Mouse (Mus musculus): ENCODE data around the gene Swt1. TPM values are rescaled to one million over a fixed set of nuclear protein-coding genes. Genes with fewer than 3 reads are reported as not detected.
"Not testable (repeated sequence)": the region's sequence is repeated elsewhere in the genome, so short reads cannot be mapped to it uniquely, and the experiment has no call there.

The Swt1 gene
- 20.3 and 39.4 TPM in 2 replicates for total RNA-seq (2014; fragmentation: Nextera tagmentation)
- total RNA-seq (2017): 15.3 and 24.4 TPM in 2 replicates

- peak; percentile 95 for ATAC-seq (replicated peaks; ENCODE audit: poor library complexity, severe bottlenecking)
Measured at GRCm38 (mm10) chr1:151428263-151429221, at the start of gene Swt1, which contains the start of gene Trmt1l. Gene Swt1 (minus strand): TSS chr1:151428455. Gene Trmt1l (plus strand): TSS chr1:151428542.

GRCm38 (mm10) chr1:151472386-151472785 is 44.1 kb upstream of the Swt1 start:
- ATAC-seq (replicated peaks; ENCODE audit: poor library complexity, severe bottlenecking): not testable (repeated sequence)

GRCm38 (mm10) chr1:151471429-151471828 is 43.2 kb upstream of the Swt1 start:
- ATAC-seq (replicated peaks; ENCODE audit: poor library complexity, severe bottlenecking): no peak

GRCm38 (mm10) chr1:151466571-151466970 is 38.3 kb upstream of the Swt1 start:
- no peak for ATAC-seq (replicated peaks; ENCODE audit: poor library complexity, severe bottlenecking)

GRCm38 (mm10) chr1:151464914-151465313 is 36.7 kb upstream of the Swt1 start:
- ATAC-seq (replicated peaks; ENCODE audit: poor library complexity, severe bottlenecking): no peak

GRCm38 (mm10) chr1:151461265-151461664 is 33.0 kb upstream of the Swt1 start:
- ATAC-seq (replicated peaks; ENCODE audit: poor library complexity, severe bottlenecking): no peak; the same call in 1 of the 2 replicates

GRCm38 (mm10) chr1:151457087-151457486 is 28.8 kb upstream of the Swt1 start:
- peak; percentile 98 for ATAC-seq (replicated peaks; ENCODE audit: poor library complexity, severe bottlenecking)

GRCm38 (mm10) chr1:151451946-151452345 is 23.7 kb upstream of the Swt1 start:
- ATAC-seq (replicated peaks; ENCODE audit: poor library complexity, severe bottlenecking): no peak

- ATAC-seq (replicated peaks; ENCODE audit: poor library complexity, severe bottlenecking): no peak
Measured at GRCm38 (mm10) chr1:151450851-151451250, 22.6 kb upstream of the Swt1 start.

- no peak for ATAC-seq (replicated peaks; ENCODE audit: poor library complexity, severe bottlenecking)
Measured at GRCm38 (mm10) chr1:151449866-151450265, 21.6 kb upstream of the Swt1 start.

- no peak for ATAC-seq (replicated peaks; ENCODE audit: poor library complexity, severe bottlenecking)
Measured at GRCm38 (mm10) chr1:151435431-151435830, 7.2 kb upstream of the Swt1 start.

- no peak for ATAC-seq (replicated peaks; ENCODE audit: poor library complexity, severe bottlenecking)
Measured at GRCm38 (mm10) chr1:151429316-151429715, 1.1 kb upstream of the Swt1 start.

- ATAC-seq (replicated peaks; ENCODE audit: poor library complexity, severe bottlenecking): peak; percentile 40
Measured at GRCm38 (mm10) chr1:151427888-151428262, 380 bp downstream of the Swt1 start.

- no peak for ATAC-seq (replicated peaks; ENCODE audit: poor library complexity, severe bottlenecking)
Measured at GRCm38 (mm10) chr1:151426947-151427600, 1.2 kb downstream of the Swt1 start.

GRCm38 (mm10) chr1:151422178-151422577 is 6.1 kb downstream of the Swt1 start:
- peak; percentile 89 for ATAC-seq (replicated peaks; ENCODE audit: poor library complexity, severe bottlenecking)

GRCm38 (mm10) chr1:151409827-151410226 is 18.4 kb downstream of the Swt1 start:
- ATAC-seq (replicated peaks; ENCODE audit: poor library complexity, severe bottlenecking): no peak

- ATAC-seq (replicated peaks; ENCODE audit: poor library complexity, severe bottlenecking): peak; percentile 61
Measured at GRCm38 (mm10) chr1:151390029-151390428, 38.2 kb downstream of the Swt1 start.

GRCm38 (mm10) chr1:151377353-151377752 is 50.9 kb downstream of the Swt1 start:
- no peak for ATAC-seq (replicated peaks; ENCODE audit: poor library complexity, severe bottlenecking)

- ATAC-seq (replicated peaks; ENCODE audit: poor library complexity, severe bottlenecking): no peak
Measured at GRCm38 (mm10) chr1:151372823-151373222, 55.4 kb downstream of the Swt1 start.

GRCm38 (mm10) chr1:151371543-151371942 is 56.7 kb downstream of the Swt1 start:
- no peak for ATAC-seq (replicated peaks; ENCODE audit: poor library complexity, severe bottlenecking)

- ATAC-seq (replicated peaks; ENCODE audit: poor library complexity, severe bottlenecking): no peak
Measured at GRCm38 (mm10) chr1:151370573-151370972, 57.7 kb downstream of the Swt1 start.
